22 mouse cellular contexts compared by ENCODE assay signal in the genomic region with DNA sequence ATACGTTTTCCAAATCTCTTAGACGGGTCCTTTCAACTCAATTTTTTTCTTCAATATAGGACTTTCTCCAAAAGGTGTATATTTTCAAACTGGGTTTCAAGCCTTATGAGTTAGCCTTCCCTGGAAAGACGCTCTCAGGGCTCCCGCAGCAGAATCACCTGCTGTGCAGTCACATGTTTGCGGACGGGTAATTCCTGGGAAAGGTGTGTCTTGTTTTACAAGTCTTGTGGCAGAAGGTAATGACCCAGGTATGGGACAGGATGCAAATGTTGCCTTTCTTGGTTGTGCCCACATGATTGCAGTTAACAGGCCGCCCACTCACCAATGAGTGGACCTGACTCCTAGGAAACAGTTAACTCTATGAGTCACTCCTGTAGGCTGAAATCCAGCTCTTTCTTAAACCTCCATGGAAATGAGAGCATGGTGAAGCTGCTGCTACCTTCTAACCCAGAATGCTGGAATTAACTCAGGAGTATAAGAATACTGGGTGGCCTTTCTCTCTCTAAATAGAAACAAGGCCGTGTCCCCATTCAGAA.
DNase-seq lines count a peak whose midpoint lies in the region; ATAC-seq lines count a peak whose summit lies in the region.
"Had no signal": no experiment of that assay in that cellular context is flagged by ENCODE, and none has a peak within 500 bp of the region (broad histone marks: within the 10 kb centered on the region; RNA-seq: fewer than 3 reads in every experiment).

No protein-coding gene starts in this region.

- 73% methylated on average over 8 of the region's 8 CpGs for WGBS in intestine, embryonic 15.5 days
- WGBS in kidney, embryonic 16.5 days: 87% methylated on average over 8 of the region's 8 CpGs

- H3K4me1 ChIP-seq in intestine, embryonic 15.5 days (replicated peaks): peaks cover 19% of the 10 kb centered on the region
- peaks cover 10% of the 10 kb centered on the region for H3K4me1 ChIP-seq in kidney, embryonic 16.5 days (ENCODE audit: insufficient read depth, low read length)

- H3K27me3 ChIP-seq in intestine, embryonic 15.5 days (replicated peaks): no peaks in the 10 kb centered on the region
- H3K27me3 ChIP-seq in kidney, embryonic 16.5 days (ENCODE audit: insufficient read depth, low read length): no peaks in the 10 kb centered on the region
- H3K27me3 ChIP-seq: embryonic facial prominence, embryonic 12.5 days; limb, embryonic 13.5 days; neural tube, embryonic 13.5 days had no signal

- H3K4me2 ChIP-seq in intestine, embryonic 15.5 days (replicated peaks): no peak overlapping the region
- H3K4me2 ChIP-seq in kidney, embryonic 16.5 days (replicated peaks; ENCODE audit: low read depth, low read length): no peak overlapping the region
- H3K4me2 ChIP-seq: embryonic facial prominence, embryonic 12.5 days; heart, embryonic 11.5 days; hindbrain, embryonic 14.5 days; limb, embryonic 13.5 days; neural tube, embryonic 13.5 days had no signal

- no peaks in the 10 kb centered on the region for H3K36me3 ChIP-seq in intestine, embryonic 15.5 days
- H3K36me3 ChIP-seq in kidney, embryonic 16.5 days (ENCODE audit: insufficient read depth, low read length): no peaks in the 10 kb centered on the region
- H3K36me3 ChIP-seq: embryonic facial prominence, embryonic 12.5 days; limb, embryonic 13.5 days; midbrain, embryonic 10.5 days; neural tube, embryonic 13.5 days had no signal

- no peak overlapping the region for H3K9ac ChIP-seq in intestine, embryonic 15.5 days
- no peak overlapping the region for H3K9ac ChIP-seq in kidney, embryonic 16.5 days (replicated peaks; ENCODE audit: low read length)
- H3K9ac ChIP-seq: embryonic facial prominence, embryonic 12.5 days; hindbrain, embryonic 14.5 days; limb, embryonic 13.5 days; liver, embryonic 14.5 days; neural tube, embryonic 13.5 days had no signal

- intact Hi-C loops in left cerebral cortex, postnatal 10 days (cut with DNase I): no loop called here

- peak overlapping the region; percentile 7 for H3K27ac ChIP-seq in intestine, embryonic 15.5 days
- H3K27ac ChIP-seq in kidney, embryonic 16.5 days (ENCODE audit: low read length): no peak overlapping the region
- H3K27ac ChIP-seq: embryonic facial prominence, embryonic 12.5 days; hindbrain, embryonic 14.5 days; limb, embryonic 13.5 days; liver, embryonic 14.5 days; midbrain, embryonic 10.5 days; neural tube, embryonic 13.5 days had no signal

- no peak overlapping the region for H3K4me3 ChIP-seq in intestine, embryonic 15.5 days (replicated peaks)
- H3K4me3 ChIP-seq in kidney, embryonic 16.5 days (ENCODE audit: low read length): no peak overlapping the region
- H3K4me3 ChIP-seq: embryonic facial prominence, embryonic 12.5 days; limb, embryonic 13.5 days; midbrain, embryonic 10.5 days; neural tube, embryonic 13.5 days had no signal

- DNase-seq in left cerebral cortex, adult 18-20 months (ENCODE audit: low spot score in 2 of 2): peak; percentile 50 to 52
- DNase-seq in left cerebral cortex, postnatal 10 days (ENCODE audit: extremely low spot score in 1 of 2, low spot score in 2 of 2): no peak
- DNase-seq in 3T3-L1 (ENCODE audit: low read depth, low spot score): peak; percentile 87
- peak; percentile 28 for DNase-seq in Muller cell, postnatal 12 days (ENCODE audit: inconsistent ontology term)
- DNase-seq in lung, adult 18-20 months: no peak
- no peak for DNase-seq in heart, adult 11 months
- DNase-seq: cerebellum, adult 9-10 months; kidney, adult 2 months; kidney, postnatal 25 days; layer of hippocampus, postnatal 36 days; lung, postnatal 14 days had no signal

- ATAC-seq in intestine, embryonic 15.5 days: peak; percentile 85
- no peak for ATAC-seq in kidney, embryonic 16.5 days (ENCODE audit: low FRiP score, low TSS enrichment)
- ATAC-seq: activated CD4-positive, CD25-positive, alpha-beta regulatory T cell, adult 4 months; forebrain, embryonic 16.5 days had no signal

- no peaks in the 10 kb centered on the region for H3K9me3 ChIP-seq in intestine, embryonic 15.5 days
- no peaks in the 10 kb centered on the region for H3K9me3 ChIP-seq in kidney, embryonic 16.5 days (ENCODE audit: low read length)
- H3K9me3 ChIP-seq: embryonic facial prominence, embryonic 12.5 days; limb, embryonic 13.5 days; midbrain, embryonic 10.5 days had no signal

Comparison
In these comparisons a context has a peak if more than half of its experiments do, and no peak if none do; other contexts are left out.
1. DNase-seq: peak in left cerebral cortex, adult 18-20 months (2 of 2), 3T3-L1 (single experiment) and Muller cell, postnatal 12 days (single experiment); none in left cerebral cortex, postnatal 10 days (0 of 2), lung, adult 18-20 months (0 of 2) and heart, adult 11 months (single experiment).